Mouse (Mus musculus) spleen, postnatal 14 days (tissue): ENCODE data around the gene Spef2.
"Not testable (repeated sequence)": the region's sequence is repeated elsewhere in the genome, so short reads cannot be mapped to it uniquely, and the experiment has no call there.

Experiments used
- DNase-seq, 2 experiments: peaks; one replicate each; pipeline ENCODE4 v3.0.0; 2021 to 2022; ENCODE audit warnings: low spot score in 2 of 2

The Spef2 gene

DNA sequence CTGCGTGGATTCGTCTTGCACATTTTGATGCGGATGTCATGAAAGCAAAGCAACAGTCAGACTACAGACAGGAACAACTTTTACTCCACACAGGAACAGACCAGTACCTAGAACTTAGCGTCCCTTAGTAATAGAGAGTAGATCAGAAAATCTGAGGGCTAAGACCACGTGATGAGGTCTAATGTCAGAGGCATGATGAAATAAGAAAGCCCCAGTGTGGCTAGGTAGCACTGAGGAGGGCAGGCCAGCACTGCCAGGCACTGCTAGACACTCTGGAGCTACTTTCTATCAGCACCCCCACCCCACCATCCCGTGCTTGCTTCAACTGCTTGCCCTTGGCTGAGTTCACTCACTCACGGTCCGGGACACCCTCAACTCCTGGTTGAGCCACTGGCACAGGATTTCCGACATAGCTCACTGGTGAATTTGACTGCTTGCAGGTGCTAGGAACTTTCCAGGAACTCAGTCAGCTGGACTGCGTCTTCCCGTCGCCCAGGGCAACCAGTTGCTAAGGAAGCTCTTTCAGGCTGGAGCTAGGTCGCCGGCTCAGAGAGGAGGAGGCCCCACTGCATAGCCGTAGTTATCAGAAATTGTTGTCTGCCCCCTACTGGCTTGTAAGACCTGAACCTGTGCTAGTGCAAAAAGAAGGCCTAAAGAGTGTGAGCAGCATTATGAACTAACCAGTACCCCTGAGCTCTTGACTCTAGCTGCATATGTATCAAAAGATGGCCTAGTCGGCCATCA is at the start of gene Spef2:
TSS of gene Spef2 (minus strand) at position 510 of the 744 bp plus-strand sequence.
- peak; percentile 32 to 52 for DNase-seq

DNA sequence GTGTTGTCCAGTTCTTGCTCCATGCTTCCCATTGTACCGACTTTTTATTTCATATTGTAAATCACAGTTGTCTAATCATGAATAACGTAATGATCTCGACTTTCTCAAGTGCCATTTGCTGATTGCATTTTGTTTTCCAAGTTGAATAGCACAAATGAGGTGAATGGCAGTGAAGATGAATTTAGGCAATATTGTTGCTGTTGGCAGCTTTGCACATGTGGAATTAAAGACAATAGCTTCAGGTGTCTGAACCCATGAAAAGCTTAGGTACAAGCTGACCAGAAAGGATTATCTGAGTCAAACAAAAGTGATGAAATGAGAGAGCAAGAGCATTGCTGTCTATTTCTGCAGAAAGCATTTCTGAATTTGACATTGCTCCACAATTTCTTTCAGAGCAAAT is 45.5 kb upstream of the Spef2 start:
- no peak for DNase-seq

GRCm38 (mm10) chr15:9788245-9789030 is 39.8 kb upstream of the Spef2 start:
- no peak for DNase-seq

DNA sequence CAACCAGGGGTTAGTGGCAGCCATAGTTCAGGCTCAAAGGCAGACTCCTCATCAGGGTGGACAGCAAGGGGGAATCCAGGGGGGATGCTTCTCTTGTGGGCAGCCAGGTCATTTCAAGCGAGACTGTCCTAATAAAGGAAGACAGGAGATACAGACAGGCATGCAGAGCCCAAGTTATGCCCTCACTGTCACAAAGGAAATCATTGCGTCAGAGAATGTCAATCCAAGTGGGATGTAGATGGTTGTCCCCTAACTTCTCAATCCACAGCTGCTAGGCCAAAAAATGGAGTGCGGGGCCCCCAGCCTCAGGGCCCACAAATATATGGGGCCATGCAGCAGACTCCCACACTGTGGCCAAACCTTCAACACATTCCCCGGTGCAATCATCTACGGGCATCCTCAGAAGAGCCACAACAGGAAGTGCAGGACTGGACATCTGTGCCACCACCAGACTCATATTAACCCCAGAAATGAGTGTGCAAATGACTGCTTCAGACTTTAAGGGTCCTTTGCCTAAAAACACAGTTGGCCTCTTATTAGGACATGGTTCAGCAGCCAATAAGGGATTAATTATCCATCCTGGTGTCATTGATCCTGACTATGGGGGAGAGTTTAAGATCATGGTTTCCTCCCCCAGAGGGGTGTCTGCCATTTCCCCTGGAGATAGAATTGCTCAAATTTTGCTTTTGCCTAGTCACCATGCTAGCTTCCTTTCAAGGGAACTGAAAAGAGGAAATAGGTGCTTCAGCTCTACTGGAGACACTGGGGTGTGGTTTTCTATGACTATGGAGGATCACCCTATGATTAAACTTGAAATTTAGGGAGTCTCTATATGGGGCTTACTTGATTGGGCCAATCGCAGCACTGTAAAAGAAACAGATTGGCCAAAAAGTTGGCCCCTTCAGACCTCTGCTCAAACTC is 25.8 kb upstream of the Spef2 start:
- not testable (repeated sequence) for DNase-seq

DNA sequence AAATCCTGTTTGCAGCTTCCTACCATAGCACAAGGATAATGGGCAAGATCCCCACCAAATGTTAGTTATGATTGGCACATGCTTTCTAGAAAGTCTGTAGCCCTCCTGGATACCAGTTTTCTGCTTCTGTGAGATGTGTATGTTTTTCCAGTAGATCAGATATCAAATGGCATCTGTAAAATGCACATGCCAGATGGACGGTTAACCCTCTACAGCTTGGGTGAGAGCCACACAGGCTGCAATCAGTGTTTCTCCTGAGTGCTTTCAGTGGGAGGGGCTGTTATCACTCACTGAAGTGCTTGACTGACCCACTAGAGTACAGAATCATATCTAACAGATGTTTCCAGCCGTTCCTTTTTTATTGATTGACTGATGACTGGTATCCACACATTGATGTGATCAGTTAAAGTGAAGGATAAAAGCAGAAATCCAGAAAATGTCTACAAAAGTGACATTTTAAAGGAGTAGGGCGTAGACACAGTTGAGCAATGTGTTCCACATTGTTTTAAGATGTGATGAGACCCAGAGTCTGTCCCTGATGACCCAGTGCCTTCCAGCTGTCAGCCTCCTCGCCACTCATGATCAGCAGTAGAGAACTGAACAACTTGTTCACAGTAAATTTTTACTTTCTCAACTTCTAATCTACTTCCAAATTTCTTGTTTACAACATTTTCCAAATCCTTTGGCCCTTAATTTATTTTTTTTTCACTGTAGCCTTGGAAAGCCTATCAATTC is 19.7 kb upstream of the Spef2 start:
- DNase-seq: no peak

- no peak for DNase-seq
Observed at GRCm38 (mm10) chr15:9767034-9767433, 18.4 kb upstream of the Spef2 start.

- no peak for DNase-seq
Observed at GRCm38 (mm10) chr15:9750966-9751365, 2.3 kb upstream of the Spef2 start.

DNA sequence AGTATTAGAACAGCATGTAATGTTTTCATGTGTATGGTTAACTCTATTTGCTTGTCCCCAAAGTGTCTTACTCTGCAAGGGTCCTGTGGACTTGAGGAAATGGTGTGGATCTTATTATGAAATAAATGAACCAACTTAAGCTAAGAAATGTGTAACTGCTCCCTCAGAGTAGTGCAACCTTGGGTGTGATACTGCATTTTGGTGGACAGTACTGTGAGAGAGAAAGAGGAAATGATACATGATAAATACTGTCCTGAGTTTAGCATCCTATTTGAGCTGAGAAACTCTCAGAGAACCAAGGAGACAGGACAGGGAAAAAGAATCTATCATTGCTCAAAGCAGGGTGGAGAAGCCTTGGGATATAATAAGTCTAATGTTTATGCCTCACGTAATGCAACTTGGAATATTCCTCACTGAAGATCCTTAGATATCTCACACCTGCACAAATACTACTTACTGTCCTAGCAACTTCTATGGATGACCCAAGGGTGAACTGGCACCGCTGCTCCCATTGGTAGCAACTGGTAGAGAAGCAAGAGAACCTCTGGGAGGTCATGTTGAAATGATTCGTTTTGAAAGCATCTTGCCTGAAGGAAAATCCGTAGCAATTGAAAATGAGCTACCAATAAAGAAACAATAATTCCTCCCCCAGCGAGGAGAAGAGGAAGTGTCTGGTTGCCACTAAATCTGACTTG is 1.1 kb downstream of the Spef2 start:
- no peak for DNase-seq

DNA sequence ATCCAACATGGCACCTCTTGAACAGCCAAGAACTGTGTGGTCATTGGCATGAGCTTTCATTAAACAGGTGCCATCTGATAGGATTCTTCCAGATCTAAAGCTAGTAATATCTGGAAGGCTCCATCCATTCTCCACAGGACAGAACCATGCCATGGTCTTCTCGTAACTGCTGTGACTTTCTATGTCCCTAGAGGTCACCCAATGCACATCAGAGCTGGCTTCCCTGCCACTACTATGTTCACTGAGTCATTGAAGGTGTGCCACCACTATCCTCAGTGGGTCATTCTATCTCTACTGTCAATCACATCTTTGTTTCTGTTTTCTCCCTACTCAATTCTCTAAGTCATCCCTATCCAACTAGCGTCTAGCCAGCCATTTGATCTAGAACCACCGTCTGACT is 6.5 kb downstream of the Spef2 start:
- no peak for DNase-seq

DNA sequence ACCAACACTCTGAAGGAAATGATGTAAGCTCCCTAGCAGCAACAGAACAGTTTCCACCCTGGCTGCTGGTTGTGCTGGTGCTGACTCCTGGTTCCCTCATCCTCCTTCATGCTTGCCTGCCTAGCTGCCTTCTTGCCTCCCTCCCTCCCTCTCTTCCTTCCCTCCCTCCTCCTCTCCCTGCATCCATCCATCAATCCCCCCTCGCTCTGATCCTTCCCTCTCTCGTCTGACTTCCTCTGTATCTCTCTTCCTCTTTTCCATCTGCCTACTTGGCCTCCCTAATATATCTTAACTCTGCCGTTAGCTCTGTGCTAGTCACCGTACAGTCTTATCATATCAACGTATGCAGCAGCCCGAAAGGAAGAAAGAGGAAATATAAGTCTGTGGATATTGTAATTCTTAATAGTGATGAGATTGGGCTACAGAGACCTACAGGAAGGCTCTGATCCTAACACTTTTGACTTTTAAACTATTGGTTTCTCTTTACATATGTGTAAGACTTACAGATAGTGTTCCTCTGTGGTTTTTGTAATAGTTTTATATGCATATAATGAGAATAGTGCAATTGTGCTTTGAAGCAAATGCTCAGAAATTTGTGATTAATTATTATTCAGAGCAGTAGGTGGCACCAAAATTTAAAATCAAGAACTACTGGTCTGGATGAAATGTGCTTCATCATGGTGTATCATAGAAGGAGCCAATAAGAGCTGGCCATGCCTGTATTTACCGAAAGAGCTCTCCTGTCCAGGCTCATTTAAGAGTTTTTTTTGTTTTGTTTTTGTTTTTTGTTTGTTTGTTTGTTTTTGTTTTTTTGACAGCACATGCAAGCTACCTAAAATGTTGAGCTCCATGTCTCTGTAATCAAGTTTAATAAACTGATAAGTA is 33.9 kb downstream of the Spef2 start:
- DNase-seq: no peak

DNA sequence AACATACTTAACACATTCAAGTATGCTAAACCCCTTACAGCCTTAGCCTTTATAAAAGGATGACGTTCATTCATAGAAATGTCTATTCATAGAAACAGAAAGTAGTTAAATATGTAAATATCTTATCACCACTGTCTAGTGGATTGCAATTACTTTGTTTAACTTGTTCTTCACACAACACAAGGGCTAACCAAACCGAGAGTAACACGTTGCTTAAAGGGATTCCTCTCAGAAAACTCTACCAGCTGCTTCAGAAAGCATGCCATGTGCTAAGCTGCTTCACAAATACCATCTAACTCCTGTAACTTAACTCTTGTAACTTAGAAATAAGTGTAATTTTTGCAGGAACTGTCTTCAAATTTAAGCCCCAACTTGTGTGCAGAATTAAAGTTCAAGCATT is 35.0 kb downstream of the Spef2 start:
- no peak for DNase-seq

DNA sequence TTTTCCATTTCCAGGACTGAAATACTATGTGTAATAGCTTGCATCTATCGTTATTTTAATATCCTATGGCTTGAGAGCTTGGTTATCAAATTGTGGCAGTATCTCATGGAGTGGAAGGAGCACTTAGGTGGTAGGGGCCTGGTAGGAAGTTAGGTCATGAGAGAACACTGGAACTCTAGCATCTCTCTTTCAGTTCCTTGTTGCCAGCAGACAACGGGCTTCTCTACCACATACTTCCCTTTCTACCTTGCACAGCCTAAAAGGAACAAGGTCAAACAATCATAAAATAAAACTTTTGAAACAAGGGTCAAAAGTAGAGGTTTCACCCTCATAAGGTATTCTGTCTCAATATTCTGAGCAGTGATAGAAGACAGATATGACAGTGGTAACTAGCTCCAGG is 38.3 kb downstream of the Spef2 start:
- DNase-seq: no peak

DNA sequence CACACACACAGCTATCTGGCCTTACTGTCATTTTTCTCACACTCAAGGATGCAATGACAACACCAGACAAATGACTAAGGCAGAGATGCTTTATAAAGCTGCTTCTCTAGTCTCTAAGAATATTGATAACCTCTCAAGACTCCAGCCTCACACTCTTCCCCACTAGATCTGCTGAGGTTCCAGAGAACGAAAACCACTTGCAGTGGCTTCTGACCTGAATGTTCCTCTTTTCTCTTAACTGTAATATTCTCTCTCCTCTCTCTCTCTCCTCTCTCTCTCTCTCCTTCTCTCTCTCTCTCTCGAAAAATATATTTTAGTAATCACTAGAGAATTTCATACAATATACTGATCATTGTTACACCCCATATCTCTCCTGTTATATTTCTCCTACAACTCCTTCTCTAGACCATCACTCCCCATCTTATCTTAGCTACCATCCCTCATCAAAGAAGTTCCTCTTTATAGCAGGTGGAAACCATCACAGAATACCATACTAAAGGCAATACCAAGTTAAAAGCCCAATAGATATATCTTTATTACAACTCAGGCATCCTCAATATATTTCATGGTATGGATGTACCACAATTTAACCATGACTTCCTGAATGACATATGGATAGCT is 42.7 kb downstream of the Spef2 start:
- no peak for DNase-seq

DNA sequence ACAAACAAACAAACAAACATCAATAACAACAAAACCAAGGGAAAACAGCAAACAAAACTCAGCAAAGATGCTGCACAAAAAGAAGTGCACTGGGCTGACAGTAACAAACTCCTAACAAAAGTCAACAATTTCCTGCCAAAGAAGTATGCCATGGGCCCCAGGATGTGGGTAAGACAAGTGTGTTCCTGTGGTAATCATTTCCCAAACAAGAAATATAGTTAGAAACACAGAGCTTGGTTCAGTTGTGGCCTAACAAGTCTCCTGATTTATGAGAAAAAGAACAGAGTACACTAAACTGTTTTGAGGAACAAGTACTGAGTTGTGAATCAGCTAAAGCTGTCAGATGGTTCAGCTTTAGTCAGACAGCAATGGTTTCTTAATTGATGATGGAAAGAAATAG is 46.8 kb downstream of the Spef2 start:
- no peak for DNase-seq

GRCm38 (mm10) chr15:9691721-9692120 is 56.9 kb downstream of the Spef2 start:
- DNase-seq: no peak

DNA sequence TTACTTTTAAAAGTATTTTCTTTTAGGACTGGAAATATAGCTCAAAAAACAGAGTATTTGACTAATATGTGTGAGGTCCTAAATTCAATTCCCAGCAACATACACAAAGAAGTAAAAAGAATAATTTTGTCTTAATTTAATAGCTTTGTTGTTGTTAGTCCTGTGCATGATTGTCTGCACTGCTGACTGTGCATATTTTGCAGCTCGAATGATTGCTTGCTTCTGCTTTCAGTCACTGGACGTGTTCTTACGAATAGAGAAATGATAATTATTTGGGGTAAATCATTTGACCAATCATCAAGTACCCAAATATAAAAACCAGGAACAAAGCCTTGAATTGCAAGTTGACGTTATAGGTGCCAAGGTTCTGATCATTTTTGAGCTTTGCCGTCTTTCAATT is 57.8 kb downstream of the Spef2 start:
- DNase-seq: no peak

DNA sequence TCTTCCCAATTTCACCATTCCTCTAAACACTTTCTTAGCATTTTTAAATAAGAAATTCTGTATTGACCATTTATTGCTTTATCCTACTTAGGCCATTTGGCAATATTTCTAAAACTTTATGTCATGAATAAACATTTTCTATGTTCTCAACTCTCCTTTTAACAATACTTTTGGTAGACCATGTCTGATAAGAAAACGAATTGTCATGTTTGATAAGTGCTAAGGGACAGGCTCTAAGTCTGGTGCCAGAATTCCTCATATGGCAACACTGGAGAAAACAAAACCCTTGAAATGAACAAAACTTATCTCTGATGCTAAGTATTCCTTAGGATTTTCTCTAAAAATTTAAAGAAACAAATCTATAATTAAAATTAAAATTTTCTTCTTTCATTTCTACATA is 58.2 kb downstream of the Spef2 start:
- no peak for DNase-seq

DNA sequence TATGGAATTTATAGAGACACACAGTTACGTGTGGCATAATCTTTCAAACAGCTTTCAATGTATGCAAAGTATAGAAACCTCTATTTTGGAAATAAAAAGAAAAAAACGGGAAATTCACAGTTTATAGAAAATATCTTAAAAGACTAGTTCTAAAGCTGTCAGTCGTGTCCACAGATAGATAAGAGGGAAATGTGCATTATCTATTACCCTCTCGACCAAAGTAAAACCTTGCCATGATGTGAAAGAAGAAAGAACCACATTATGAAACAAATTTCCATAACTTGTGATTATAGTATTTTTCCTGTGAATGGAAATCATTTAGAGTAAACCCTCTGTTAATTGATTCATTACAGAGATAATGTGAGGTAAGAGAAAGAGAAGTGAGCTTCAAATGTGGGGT is 65.2 kb downstream of the Spef2 start:
- no peak for DNase-seq

DNA sequence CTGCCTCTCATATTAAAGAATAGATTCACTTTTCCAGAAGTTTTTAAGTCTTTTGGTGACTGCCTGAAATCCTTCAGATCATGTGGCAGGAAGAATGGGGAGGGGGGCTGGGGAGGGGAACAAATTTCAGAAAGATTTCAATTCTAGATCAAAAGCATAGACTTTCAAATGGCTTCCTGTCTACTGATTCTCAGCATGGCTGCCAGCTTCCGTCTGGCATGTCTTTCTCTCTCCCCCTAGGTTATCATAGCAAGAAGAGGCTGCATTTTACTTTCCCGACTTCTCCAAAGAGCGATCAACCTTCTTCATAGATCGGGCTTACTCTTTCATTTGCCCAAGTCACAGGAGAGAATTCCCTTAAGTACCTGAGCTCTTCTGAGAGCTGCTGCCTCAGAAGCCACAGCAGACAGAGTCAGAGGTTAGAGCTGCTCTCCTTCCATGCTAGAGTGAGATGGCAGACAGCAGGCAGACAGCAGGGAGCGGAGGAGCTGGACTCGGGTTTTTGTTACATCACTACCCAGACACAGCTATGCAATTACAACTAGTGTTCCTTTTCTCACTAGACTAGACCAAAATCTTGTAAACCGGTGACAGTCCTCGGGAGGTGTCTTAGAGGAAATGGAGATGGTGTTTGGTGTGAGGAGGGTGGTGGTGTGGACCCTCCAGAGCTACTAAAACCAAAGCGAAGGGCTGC is 71.2 kb downstream of the Spef2 start:
- DNase-seq: no peak
